20 mouse cellular contexts compared by ENCODE assay signal in genomic region chr11:45007311-45007710, GRCm38 (mm10).
DNase-seq lines count a peak whose midpoint lies in the region; ATAC-seq lines count a peak whose summit lies in the region.
"Had no signal": no experiment of that assay in that cellular context is flagged by ENCODE, and none has a peak within 500 bp of the region (broad histone marks: within the 10 kb centered on the region; RNA-seq: fewer than 3 reads in every experiment).

No protein-coding gene starts in this region.

- H3K27me3 ChIP-seq in neural tube, embryonic 11.5 days (ENCODE audit: control insufficient read depth, insufficient read depth, low read length), result no peaks in the 10 kb centered on the region
- H3K27me3 ChIP-seq in neural tube, embryonic 15.5 days (replicated peaks), result no peaks in the 10 kb centered on the region
- H3K27me3 ChIP-seq: heart, embryonic 13.5 days; hindbrain, embryonic 15.5 days had no signal

- H3K36me3 ChIP-seq in neural tube, embryonic 11.5 days (ENCODE audit: control insufficient read depth, insufficient read depth, low read length), result no peaks in the 10 kb centered on the region
- H3K36me3 ChIP-seq in neural tube, embryonic 15.5 days, result no peaks in the 10 kb centered on the region
- H3K36me3 ChIP-seq: embryonic facial prominence, embryonic 13.5 days; forebrain, embryonic 10.5 days; heart, embryonic 10.5 days; heart, embryonic 13.5 days; hindbrain, embryonic 15.5 days had no signal

- ATAC-seq in neural tube, embryonic 11.5 days (ENCODE audit: insufficient read depth, low FRiP score, low TSS enrichment), result 0 out of 2 replicates have a peak, but pooled peaks have one; percentile 45
- no peak for ATAC-seq in neural tube, embryonic 15.5 days (ENCODE audit: low FRiP score)
- ATAC-seq: inflammation-experienced regulatory T-cells, adult 6 months; intestine, embryonic 16.5 days had no signal

- WGBS in neural tube, embryonic 11.5 days, result 39% methylated on average over 11 of the region's 11 CpGs
- WGBS in neural tube, embryonic 15.5 days, result 38% methylated on average over 11 of the region's 11 CpGs

- intact Hi-C loops in heart, postnatal 10 days (cut with DNase I), result loop anchor here (5.0 to 10.0 kb wide), 2 partner anchors 263 to 875 kb away; no protein-coding TSS in a partner anchor

- no peak overlapping the region for H3K27ac ChIP-seq in neural tube, embryonic 11.5 days (ENCODE audit: low read depth, low read length)
- no peak overlapping the region for H3K27ac ChIP-seq in neural tube, embryonic 15.5 days (replicated peaks)
- H3K27ac ChIP-seq: embryonic facial prominence, embryonic 13.5 days; forebrain, embryonic 10.5 days; forebrain, embryonic 13.5 days; heart, embryonic 10.5 days; heart, embryonic 13.5 days; hindbrain, embryonic 15.5 days had no signal

- peaks cover 3% of the 10 kb centered on the region; the same call in 1 of the 2 replicates for H3K4me1 ChIP-seq in neural tube, embryonic 11.5 days (ENCODE audit: control insufficient read depth, insufficient read depth, low read length)
- H3K4me1 ChIP-seq in neural tube, embryonic 15.5 days, result peaks cover 11% of the 10 kb centered on the region; the same call in 1 of the 2 replicates

- H3K9ac ChIP-seq in neural tube, embryonic 11.5 days (ENCODE audit: low read length), result no peak overlapping the region
- H3K9ac ChIP-seq in neural tube, embryonic 15.5 days (replicated peaks), result no peak overlapping the region
- H3K9ac ChIP-seq: embryonic facial prominence, embryonic 13.5 days; forebrain, embryonic 13.5 days; hindbrain, embryonic 15.5 days had no signal

- no peak overlapping the region for H3K4me2 ChIP-seq in neural tube, embryonic 11.5 days (ENCODE audit: low read depth)
- no peak overlapping the region for H3K4me2 ChIP-seq in neural tube, embryonic 15.5 days

- H3K9me3 ChIP-seq in neural tube, embryonic 11.5 days (ENCODE audit: control insufficient read depth, low read length), result no peaks in the 10 kb centered on the region
- no peaks in the 10 kb centered on the region for H3K9me3 ChIP-seq in neural tube, embryonic 15.5 days (replicated peaks)
- H3K9me3 ChIP-seq: embryonic facial prominence, embryonic 13.5 days; forebrain, embryonic 10.5 days; forebrain, embryonic 13.5 days; heart, embryonic 10.5 days; heart, embryonic 13.5 days; hindbrain, embryonic 15.5 days had no signal

- no peak overlapping the region for H3K4me3 ChIP-seq in neural tube, embryonic 11.5 days (ENCODE audit: low read depth, low read length)
- no peak overlapping the region for H3K4me3 ChIP-seq in neural tube, embryonic 15.5 days (replicated peaks)
- H3K4me3 ChIP-seq: forebrain, embryonic 13.5 days; heart, adult 2 months; hindbrain, embryonic 15.5 days had no signal

- DNase-seq in heart, adult 11 months, result peak; percentile 66
- DNase-seq in heart, postnatal 10 days, result no peak
- peak; percentile 24 for DNase-seq in neural tube, embryonic 11.5 days (ENCODE audit: low spot score)
- DNase-seq in embryo, embryonic 11 days, result peak; percentile 42
- DNase-seq in cerebellum, adult 8-10 months, result no peak
- DNase-seq in retina, embryonic 14.5 days (ENCODE audit: low spot score), result no peak
- DNase-seq: adrenal gland, postnatal 25 days; cerebellum, postnatal 14 days; gastrocnemius, adult 2 months; gastrocnemius, postnatal 25 days had no signal

Comparison
In these comparisons a context has a peak if more than half of its experiments do, and no peak if none do; other contexts are left out.
1. DNase-seq: peak in heart, adult 11 months (single experiment), neural tube, embryonic 11.5 days (single experiment) and embryo, embryonic 11 days (single experiment); none in heart, postnatal 10 days (0 of 2), cerebellum, adult 8-10 months (single experiment) and retina, embryonic 14.5 days (single experiment).